Mouse (Mus musculus): Measurements from ENCODE around the gene Pgd. TPM values are rescaled to one million over a fixed set of nuclear protein-coding genes. Genes with fewer than 3 reads are reported as not detected.

Pgd gene
- polyA plus RNA-seq, 1 experiment from 2014 or later = 76.5 TPM

Other genes with a start within 250 kb of the Pgd start
- 43.9 and 46.0 TPM in 2 replicates for gene Pex14, start 66.9 kb downstream of the Pgd start, polyA plus RNA-seq (2014; fragmentation: Nextera tagmentation; extraction: Ambion mirVana)
- 37.4 and 39.8 TPM in 2 replicates for gene Dffa, start 62.6 kb downstream of the Pgd start, polyA plus RNA-seq (2014; fragmentation: Nextera tagmentation; extraction: Ambion mirVana)
- 0.38 TPM in 1 of 2 replicates, not detected in the other for gene Cort, start 40.0 kb downstream of the Pgd start, polyA plus RNA-seq (2014; fragmentation: Nextera tagmentation; extraction: Ambion mirVana)
- 30.1 and 33.8 TPM in 2 replicates for gene Cenps, start 29.1 kb downstream of the Pgd start, polyA plus RNA-seq (2014; fragmentation: Nextera tagmentation; extraction: Ambion mirVana)
- gene Kif1b, start 140.9 kb upstream of the Pgd start, polyA plus RNA-seq (2014; fragmentation: Nextera tagmentation; extraction: Ambion mirVana) = 34.4 and 36.5 TPM in 2 replicates